Mouse (Mus musculus): ENCODE data around the gene Smurf2. TPM values are rescaled to one million over a fixed set of nuclear protein-coding genes. Genes with fewer than 3 reads are reported as not detected.
A peak's percentile ranks its signal among the peaks of the same experiment; 100 is the strongest.
"Not testable (repeated sequence)": the region's sequence is repeated elsewhere in the genome, so short reads cannot be mapped to it uniquely, and the experiment has no call there.

Smurf2 gene
- total RNA-seq, 2 experiments from 2014 or later: 35.4 to 41.0 TPM

DNA sequence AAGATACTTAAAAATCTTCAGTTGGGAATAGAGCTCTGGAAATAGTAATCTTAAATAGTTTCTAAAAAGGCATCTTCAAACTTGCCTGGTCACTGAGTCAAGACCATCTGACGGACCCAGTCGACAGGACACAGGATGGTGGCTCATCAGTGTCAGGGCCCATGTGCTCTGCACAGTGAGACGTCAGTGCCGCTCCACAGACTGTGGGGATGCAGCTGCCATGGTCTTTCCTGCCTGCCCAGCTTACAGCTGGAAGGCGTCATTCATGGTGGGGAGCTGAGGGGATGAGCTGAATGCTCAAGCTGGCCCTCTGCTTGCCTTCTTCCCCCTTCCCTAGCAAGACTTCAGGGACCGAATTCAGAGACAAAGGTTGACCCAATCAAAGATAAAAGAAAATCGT lies 104.2 kb downstream of the Smurf2 start:
- intact Hi-C loops (cut with DNase I): no loop called here
- DNase-seq (ENCODE audit: low spot score): no peak

DNA sequence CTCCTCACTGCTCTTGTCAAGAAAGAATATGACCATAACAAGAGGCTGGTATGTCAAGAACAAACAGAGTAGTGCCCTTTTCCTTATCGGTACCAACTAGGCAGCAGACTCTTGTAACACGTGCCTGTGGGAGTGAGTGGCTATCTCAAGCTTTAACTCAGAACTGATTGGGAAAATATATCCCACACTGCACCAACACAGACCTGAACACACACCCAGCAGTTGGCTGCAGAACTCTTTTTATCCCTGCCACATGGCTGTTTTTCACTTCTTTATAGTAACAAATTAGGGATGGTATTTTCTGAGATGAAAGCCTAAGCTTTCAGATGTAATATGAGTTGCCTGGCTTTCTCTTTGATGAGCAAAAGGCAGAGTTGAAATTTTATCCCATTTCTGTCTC lies 104.8 kb downstream of the Smurf2 start:
- intact Hi-C loops (cut with DNase I): no loop called here
- DNase-seq (ENCODE audit: low spot score): no peak

DNA sequence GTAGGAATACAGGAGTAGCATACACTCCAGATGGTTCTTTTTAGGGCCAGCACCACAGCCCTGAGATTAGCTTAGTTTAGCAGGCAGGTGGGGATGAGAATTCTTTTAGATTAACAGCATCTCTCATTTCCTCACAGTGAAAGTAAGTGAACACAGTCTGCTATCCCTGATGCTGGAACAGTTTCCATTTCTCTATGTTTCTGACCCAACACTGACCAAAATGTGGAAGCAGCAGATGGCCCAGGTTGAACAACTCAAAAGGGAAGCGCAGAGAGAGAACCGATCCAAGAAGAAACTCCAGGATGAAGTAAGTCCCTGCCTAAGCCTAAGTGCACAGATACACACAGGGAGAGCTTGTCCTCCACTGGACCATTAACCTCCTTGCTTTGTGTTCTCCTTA lies 105.2 kb downstream of the Smurf2 start:
- intact Hi-C loops (cut with DNase I): no loop called here
- no peak for DNase-seq (ENCODE audit: low spot score)

DNA sequence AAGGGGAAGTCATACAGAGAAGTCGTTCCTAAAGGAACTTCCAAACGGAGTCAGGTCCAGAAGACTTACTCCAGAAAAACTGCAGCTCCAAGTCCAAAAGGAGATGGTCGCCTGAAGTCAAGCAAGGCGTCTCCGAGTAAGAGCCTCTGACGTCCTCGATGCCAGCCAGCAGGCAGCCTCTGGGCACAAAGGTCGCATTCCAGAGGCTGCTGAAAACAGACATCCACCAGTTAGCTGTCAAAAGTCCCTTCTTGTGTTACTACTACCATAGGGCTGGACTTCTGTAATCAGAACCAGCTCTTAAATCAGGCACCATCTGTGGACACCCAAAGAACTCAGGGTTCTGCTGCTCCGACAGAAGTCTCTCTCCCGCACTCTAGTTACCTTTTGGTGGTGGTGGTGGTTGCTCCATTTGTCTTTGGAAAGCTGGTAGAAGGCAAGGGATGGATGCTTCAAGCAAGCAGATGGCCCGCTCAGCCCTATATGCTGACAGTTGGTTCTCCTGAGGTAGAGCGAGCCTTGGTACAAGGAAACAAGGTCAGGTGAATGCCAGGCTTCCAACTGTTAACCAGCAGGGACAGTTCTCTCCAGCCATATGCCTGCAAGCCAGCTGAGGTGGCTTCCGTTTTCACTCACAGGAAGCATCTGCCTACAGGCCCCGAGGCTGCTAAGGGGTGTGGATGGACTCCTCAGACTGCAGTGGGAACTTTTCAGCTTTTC lies 105.8 kb downstream of the Smurf2 start:
- intact Hi-C loops (cut with DNase I): no loop called here
- no peak for DNase-seq (ENCODE audit: low spot score)

GRCm38 (mm10) chr11:106812410-106813136 lies 107.9 kb downstream of the Smurf2 start:
- DNase-seq (ENCODE audit: low spot score): no peak
- intact Hi-C loops (cut with DNase I): no loop called here

GRCm38 (mm10) chr11:106807442-106807841 lies 113.1 kb downstream of the Smurf2 start:
- DNase-seq (ENCODE audit: low spot score); intact Hi-C loops (cut with DNase I): not testable (repeated sequence)

DNA sequence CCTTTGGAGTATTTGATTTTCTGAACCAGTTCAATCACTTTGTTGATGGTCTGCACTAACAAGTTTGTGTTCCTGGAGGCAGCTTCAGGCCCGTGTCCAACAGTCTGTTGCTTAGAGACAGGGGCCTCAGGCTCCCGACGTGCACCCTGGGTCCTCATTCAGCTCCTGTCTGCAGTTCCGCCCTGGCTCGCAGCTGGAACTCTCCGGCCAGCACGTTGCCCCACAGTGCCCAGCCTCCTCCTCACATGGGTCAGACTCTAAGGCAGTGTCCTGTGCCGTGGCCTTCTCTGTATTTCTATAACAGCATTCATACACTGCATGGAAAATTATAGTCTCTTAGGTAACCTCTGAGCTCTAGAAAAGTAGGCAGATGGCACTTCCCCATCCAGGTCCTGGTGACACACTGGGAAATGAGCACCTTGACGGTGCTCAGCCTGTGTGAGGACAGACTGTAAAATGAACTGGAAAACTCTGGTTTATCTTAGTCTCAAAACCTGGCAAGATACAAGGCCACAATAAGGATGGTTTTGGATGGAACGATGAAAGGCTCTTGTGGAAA lies 118.4 kb downstream of the Smurf2 start:
- intact Hi-C loops (cut with DNase I): no loop called here
- DNase-seq (ENCODE audit: low spot score): no peak

- intact Hi-C loops (cut with DNase I): no loop called here
- DNase-seq (ENCODE audit: low spot score): no peak
Measured at GRCm38 (mm10) chr11:106795679-106796078, 124.8 kb downstream of the Smurf2 start.

DNA sequence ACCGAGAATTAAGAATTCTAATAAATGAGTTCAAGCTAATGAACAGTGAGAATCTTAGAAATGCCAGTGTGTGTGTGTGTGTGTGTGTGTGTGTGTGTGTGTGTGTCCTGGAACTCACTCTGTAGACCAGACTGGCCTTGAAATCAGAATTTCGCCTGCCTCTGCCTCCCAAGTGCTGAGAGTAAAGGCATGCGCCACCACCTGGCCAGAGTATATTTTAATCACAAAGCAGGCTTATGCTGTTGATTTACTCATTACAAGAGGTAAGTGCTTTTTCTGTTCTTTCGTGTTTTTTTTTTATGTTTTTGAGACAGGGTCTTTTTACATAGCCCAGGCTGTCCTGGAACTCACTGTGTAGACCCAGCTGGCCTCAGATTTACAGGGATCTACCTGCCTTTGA lies 126.7 kb downstream of the Smurf2 start:
- no peak for DNase-seq (ENCODE audit: low spot score)
- intact Hi-C loops (cut with DNase I): no loop called here

DNA sequence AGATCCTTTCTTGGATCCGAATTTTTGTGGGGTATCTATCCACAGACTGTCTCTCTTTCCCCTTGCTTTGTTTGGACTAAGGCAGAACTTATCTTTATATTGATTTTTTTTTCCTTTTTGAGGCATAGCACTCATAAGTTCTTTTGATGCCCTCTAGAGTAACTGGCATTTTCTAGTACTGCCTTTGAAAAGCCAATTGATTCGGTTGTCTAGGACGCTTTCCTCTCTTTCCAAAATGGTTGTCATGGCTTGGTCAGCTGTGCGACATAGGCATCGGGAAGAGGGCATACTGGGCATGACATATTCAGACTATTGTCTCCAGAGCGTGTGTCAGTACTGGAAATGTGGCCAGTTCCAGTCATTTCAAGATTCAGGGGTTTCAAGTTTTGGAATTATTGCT lies 130.9 kb downstream of the Smurf2 start:
- DNase-seq (ENCODE audit: low spot score): no peak
- intact Hi-C loops (cut with DNase I): no loop called here

- peak; percentile 97 for DNase-seq (ENCODE audit: low spot score)
- intact Hi-C loops (cut with DNase I): no loop called here
Measured at GRCm38 (mm10) chr11:106788775-106789459, 131.6 kb downstream of the Smurf2 start, which contains the start of the genes Ddx5 and Cep95. Gene Ddx5, minus strand, starts transcription at chr11:106789185. Gene Cep95, plus strand, starts transcription at chr11:106789252.

DNA sequence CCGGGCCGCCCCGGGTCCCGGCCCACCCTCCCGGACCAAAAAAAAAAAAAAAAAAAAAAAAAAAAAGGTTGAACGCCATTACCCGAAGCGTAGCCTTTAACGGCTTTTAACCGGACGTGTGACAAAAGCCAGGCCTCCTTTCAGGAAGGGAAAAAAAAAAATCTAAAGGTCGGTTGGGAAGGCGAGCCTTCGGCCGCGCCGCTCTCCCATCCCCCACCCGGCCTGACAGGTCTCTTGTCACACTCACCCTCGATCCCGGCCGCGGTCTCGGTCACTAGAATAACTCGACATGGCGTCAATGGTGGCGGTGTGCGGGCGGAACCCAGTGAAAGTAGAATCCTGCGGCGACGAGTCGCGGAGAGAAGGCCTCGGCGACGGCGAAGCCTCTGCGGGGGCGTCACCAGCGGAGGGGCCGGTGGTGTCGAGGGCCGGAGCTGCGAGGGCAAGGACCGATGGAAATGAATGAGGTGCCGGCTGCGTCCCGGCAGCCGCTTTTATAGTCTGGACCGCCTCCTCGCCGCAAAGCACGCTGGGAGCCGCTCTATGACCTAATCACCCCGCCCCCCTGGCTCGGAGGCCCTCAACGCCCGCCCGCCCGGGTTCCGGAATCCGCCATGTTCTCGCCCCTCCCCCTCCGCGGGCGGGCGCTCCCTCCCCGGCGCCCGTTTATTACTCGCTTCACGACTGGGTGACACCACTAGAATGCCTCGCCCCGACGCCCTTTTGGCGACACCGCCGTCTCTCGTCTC lies 132.3 kb downstream of the Smurf2 start:
- intact Hi-C loops (cut with DNase I): no loop called here

DNA sequence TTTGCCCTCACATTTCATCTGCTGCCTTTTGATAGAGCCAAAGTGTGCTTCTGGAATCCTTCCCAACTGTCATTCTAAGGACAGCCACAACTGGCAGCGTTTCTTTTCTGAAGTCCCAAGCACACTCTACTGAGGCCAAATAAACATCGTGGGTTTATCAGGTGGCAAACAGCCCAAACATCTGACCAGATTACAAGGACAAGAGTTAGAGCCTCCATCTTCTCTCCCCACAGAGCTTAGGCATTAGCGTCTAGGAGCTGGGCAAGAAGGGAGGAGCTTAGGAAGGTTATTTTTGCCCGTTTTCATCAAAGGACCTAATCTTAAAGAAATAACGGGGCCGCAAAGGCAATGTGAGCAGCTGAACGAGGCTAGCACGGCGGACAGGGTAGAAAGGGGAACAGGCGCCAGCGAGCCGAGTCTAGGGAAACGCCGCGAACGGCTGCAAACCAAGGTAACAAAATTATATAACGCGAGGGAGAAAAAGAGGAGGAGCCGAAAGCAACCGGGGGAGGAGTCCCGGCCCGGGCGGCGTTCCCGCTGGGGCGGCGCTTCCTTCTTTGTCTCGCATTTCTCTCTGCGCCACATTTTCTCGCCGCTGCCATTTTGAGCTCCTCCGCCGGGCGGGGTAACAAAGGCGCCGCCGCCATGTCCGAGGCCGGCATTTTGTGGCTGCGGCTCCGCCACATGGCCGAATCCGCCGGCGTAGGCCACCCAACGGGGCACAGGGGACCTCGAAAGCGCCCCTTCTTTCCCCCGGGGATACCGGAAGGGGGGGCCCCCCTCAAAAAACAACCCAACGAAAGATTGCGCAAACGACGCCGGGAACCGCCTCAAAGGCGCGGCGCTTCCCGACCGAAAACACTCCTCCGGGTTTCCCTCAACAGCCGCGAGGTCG lies 133.1 kb downstream of the Smurf2 start:
- DNase-seq (ENCODE audit: low spot score): peak; percentile 85
- intact Hi-C loops (cut with DNase I): no loop called here

More for the DNA sequence above, 132.3 kb downstream of the Smurf2 start:
- peak; percentile 96 for DNase-seq (ENCODE audit: low spot score)

GRCm38 (mm10) chr11:106785043-106785442 lies 135.5 kb downstream of the Smurf2 start:
- no peak for DNase-seq (ENCODE audit: low spot score)
- intact Hi-C loops (cut with DNase I): no loop called here

DNA sequence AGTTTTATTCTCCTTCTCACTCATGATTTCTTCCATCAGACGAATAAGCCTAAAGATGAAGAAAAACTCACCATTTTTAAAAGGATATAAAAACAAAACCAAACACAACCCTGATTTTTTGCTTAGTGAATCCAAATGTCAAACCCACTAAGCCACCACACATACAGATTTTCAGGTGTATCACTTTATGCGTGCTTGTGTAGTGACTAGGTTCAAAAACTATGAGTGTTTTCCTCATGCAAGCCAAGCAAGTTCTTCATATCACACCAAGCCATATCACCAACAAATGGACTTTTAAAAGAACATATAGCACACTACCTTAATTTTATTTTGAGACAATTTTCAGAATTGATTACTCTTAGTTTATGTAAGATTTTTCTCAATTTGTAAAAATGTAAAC lies 136.0 kb downstream of the Smurf2 start:
- intact Hi-C loops (cut with DNase I): no loop called here
- no peak for DNase-seq (ENCODE audit: low spot score)

GRCm38 (mm10) chr11:106782841-106783764 lies 137.4 kb downstream of the Smurf2 start:
- intact Hi-C loops (cut with DNase I): no loop called here

GRCm38 (mm10) chr11:106782271-106782670 lies 138.2 kb downstream of the Smurf2 start:
- DNase-seq (ENCODE audit: low spot score); intact Hi-C loops (cut with DNase I): not testable (repeated sequence)

More at GRCm38 (mm10) chr11:106782841-106783764, 137.4 kb downstream of the Smurf2 start:
- DNase-seq (ENCODE audit: low spot score): no peak

All from heart, postnatal 25 days (tissue).